Mouse (Mus musculus): ENCODE measurements around the gene Stra6. TPM values are rescaled to one million over a fixed set of nuclear protein-coding genes. Genes with fewer than 3 reads are reported as not detected.

Gene Stra6
- polyA plus RNA-seq, 1 experiment from 2014 or later: 10.1 TPM

DNA sequence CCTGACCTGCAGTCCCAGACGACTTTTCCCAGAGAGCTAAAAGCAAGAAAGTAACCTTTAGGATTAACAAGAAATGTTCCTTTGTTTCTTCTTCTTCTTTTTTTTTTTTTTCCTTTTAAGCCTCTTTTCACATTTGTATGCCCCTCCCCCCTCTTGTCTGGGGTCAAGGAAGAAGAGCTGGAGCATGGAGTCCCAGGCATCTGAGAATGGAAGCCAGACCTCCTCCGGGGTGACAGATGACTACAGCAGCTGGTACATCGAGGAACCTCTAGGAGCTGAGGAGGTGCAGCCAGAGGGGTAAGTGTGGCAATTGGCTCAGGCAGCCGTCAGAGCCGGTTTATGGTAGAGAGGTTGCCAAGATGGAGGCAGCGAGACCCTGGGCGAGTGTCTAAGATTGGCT lies 71.3 kb downstream of the Stra6 start:
- Histone ChIP-seq H3K36me3 (ENCODE audit: control insufficient read depth, insufficient read depth, low read length) (no peaks in the 10 kb centered on the region), H3K27me3 (ENCODE audit: control insufficient read depth, insufficient read depth, low read length) (0 out of 2 replicates have a peak, but pooled peaks cover 3% of the 10 kb centered on the region), H3K9me3 (ENCODE audit: control insufficient read depth, low read length) (no peaks in the 10 kb centered on the region), H3K4me2 (ENCODE audit: low read length) (no peak overlapping the region), H3K9ac (replicated peaks; ENCODE audit: low read length) (no peak overlapping the region), H3K4me3 (replicated peaks; ENCODE audit: low read depth, low read length) (no peak overlapping the region), H3K4me1 (ENCODE audit: control insufficient read depth, insufficient read depth, low read length) (peaks cover 13% of the 10 kb centered on the region), H3K27ac (replicated peaks; ENCODE audit: low read depth, low read length) (no peak overlapping the region)
- WGBS: 34% methylated on average over 7 of the region's 7 CpGs
- ATAC-seq (ENCODE audit: low FRiP score, low TSS enrichment) (no peak), DNase-seq (no peak)

DNA sequence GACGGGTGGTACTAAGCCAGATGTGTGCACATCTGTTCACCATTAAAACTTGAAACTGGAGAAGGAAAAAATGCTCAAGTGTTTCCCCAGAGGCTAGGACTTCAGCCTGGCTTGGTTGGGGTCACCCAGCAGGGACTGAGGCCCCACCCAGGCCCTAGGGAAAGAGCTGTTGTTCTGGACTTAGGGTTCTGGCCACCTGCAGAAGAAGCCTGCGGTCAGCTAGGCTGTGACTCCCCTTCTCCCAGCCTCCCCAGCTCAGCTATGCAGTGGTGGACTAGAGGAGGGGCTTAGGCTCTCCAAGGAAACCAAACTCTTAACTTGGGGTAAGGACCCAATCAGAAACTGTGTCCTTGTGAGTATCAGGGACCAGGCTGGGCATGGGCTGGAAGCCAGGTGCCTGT lies 72.3 kb downstream of the Stra6 start:
- Histone ChIP-seq H3K27me3 (ENCODE audit: control insufficient read depth, insufficient read depth, low read length) (no peaks in the 10 kb centered on the region), H3K4me1 (ENCODE audit: control insufficient read depth, insufficient read depth, low read length) (peaks cover 13% of the 10 kb centered on the region), H3K36me3 (ENCODE audit: control insufficient read depth, insufficient read depth, low read length) (no peaks in the 10 kb centered on the region), H3K4me2 (ENCODE audit: low read length) (no peak overlapping the region), H3K4me3 (replicated peaks; ENCODE audit: low read depth, low read length) (no peak overlapping the region), H3K9me3 (ENCODE audit: control insufficient read depth, low read length) (no peaks in the 10 kb centered on the region), H3K27ac (replicated peaks; ENCODE audit: low read depth, low read length) (no peak overlapping the region), H3K9ac (replicated peaks; ENCODE audit: low read length) (no peak overlapping the region)
- DNase-seq (no peak), ATAC-seq (ENCODE audit: low FRiP score, low TSS enrichment) (no peak)
- WGBS: 49% methylated on average over 2 of the region's 2 CpGs

DNA sequence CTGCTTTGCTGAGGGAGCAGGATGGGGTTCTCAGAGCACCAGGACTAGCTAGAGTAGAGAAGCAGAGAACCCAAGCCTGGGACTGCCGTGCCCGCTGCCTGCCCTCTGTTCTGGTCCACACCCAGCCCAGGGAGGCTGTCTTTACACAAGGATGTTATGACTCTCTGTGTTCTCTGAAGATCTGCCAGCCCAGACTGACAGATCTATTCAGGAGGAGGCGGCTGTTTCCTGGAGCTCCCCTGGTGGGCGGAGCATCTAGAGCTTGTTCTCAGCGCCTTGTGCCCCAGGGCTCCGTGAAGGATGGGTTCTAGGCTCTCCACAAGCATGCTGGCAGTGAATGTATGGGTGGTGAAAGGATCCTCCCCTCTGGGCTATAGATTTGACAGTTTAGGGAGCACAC lies 76.4 kb downstream of the Stra6 start:
- DNase-seq (no peak), ATAC-seq (ENCODE audit: low FRiP score, low TSS enrichment) (no peak)
- Histone ChIP-seq H3K36me3 (ENCODE audit: control insufficient read depth, insufficient read depth, low read length) (no peaks in the 10 kb centered on the region), H3K4me3 (replicated peaks; ENCODE audit: low read depth, low read length) (no peak overlapping the region), H3K4me1 (ENCODE audit: control insufficient read depth, insufficient read depth, low read length) (peaks cover 7% of the 10 kb centered on the region; the same call in 1 of the 2 replicates), H3K4me2 (ENCODE audit: low read length) (no peak overlapping the region), H3K9ac (replicated peaks; ENCODE audit: low read length) (no peak overlapping the region), H3K9me3 (ENCODE audit: control insufficient read depth, low read length) (no peaks in the 10 kb centered on the region), H3K27ac (replicated peaks; ENCODE audit: low read depth, low read length) (no peak overlapping the region), H3K27me3 (ENCODE audit: control insufficient read depth, insufficient read depth, low read length) (no peaks in the 10 kb centered on the region)
- WGBS: 42% methylated on average over 6 of the region's 6 CpGs

DNA sequence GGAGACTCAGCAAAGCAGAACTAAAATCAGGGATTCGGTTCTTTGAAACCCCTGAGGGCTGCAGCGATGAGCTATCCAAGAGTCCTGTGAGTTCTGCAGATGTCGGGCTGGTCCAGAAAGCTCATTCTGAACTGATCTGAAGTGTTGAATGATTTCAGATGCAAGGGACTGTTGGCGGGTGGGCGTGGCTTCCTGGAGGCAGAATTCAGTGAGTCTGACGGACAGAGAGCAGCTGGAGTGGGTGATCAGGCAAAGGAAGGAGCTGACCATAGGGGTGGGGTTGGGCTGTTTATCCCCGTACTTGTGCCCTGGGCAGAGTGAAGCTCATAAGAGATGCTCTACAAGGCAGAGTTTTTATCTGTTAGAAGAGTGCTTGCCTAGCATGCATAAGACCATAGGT lies 79.8 kb downstream of the Stra6 start:
- Histone ChIP-seq H3K27ac (replicated peaks; ENCODE audit: low read depth, low read length) (no peak overlapping the region), H3K27me3 (ENCODE audit: control insufficient read depth, insufficient read depth, low read length) (no peaks in the 10 kb centered on the region)
- WGBS: 19% methylated on average over 7 of the region's 7 CpGs

DNA sequence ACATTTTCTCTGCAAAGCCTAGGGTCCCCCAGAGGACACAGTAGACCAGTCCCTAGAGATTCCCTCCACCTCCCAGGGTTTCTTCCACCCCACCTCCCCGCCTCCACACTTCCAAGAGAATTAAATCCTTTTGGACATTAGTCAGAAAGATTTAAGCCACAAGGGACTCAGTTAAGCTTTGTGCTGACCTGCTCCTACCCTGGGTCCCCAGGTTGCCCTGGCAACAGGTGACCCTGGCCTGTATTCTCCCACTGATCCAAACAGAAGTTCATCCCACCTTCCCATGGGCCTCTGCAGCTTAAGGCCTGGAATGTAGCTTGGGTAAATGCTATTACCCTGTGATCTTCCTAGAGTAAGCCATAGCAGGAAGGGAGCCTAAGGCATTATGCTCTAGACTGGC lies 81.1 kb downstream of the Stra6 start:
- 17% methylated on average over 1 of the region's 1 CpGs for WGBS
- ATAC-seq (ENCODE audit: low FRiP score, low TSS enrichment) (no peak), DNase-seq (no peak)
- Histone ChIP-seq H3K4me3 (replicated peaks; ENCODE audit: low read depth, low read length) (no peak overlapping the region), H3K27me3 (ENCODE audit: control insufficient read depth, insufficient read depth, low read length) (no peaks in the 10 kb centered on the region), H3K9ac (replicated peaks; ENCODE audit: low read length) (no peak overlapping the region), H3K4me2 (ENCODE audit: low read length) (no peak overlapping the region), H3K36me3 (ENCODE audit: control insufficient read depth, insufficient read depth, low read length) (no peaks in the 10 kb centered on the region), H3K4me1 (ENCODE audit: control insufficient read depth, insufficient read depth, low read length) (peaks cover 5% of the 10 kb centered on the region; the same call in 1 of the 2 replicates), H3K9me3 (ENCODE audit: control insufficient read depth, low read length) (no peaks in the 10 kb centered on the region), H3K27ac (replicated peaks; ENCODE audit: low read depth, low read length) (no peak overlapping the region)

More for the DNA sequence above, 79.8 kb downstream of the Stra6 start:
- Histone ChIP-seq H3K9me3 (ENCODE audit: control insufficient read depth, low read length) (no peaks in the 10 kb centered on the region), H3K4me3 (replicated peaks; ENCODE audit: low read depth, low read length) (no peak overlapping the region), H3K4me1 (ENCODE audit: control insufficient read depth, insufficient read depth, low read length) (peaks cover 5% of the 10 kb centered on the region; the same call in 1 of the 2 replicates), H3K36me3 (ENCODE audit: control insufficient read depth, insufficient read depth, low read length) (no peaks in the 10 kb centered on the region), H3K4me2 (ENCODE audit: low read length) (no peak overlapping the region), H3K9ac (replicated peaks; ENCODE audit: low read length) (no peak overlapping the region)
- ATAC-seq (ENCODE audit: low FRiP score, low TSS enrichment): no peak
- DNase-seq: no peak

DNA sequence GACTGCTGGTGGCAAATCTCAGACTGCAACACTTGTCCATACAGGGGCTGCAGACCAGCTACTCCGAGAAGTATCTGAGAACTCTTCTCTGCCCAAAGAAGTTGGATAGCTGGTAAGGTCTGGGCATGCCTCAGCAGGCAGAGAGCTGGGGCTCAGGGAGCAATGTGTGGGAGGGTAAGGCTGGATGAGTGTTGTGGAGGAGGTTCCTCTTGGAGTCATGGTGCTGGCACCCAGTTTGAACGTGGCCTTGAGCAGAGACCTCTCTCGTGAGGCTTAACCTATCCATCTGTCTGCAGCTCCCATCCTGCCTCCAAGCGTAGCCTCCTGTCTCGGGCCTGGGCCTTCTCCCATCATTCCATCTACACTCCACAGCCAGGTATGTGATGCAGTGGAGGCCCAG lies 81.8 kb downstream of the Stra6 start:
- no peak for ATAC-seq (ENCODE audit: low FRiP score, low TSS enrichment)
- Histone ChIP-seq H3K9me3 (ENCODE audit: control insufficient read depth, low read length) (no peaks in the 10 kb centered on the region), H3K4me2 (ENCODE audit: low read length) (no peak overlapping the region), H3K4me3 (replicated peaks; ENCODE audit: low read depth, low read length) (no peak overlapping the region), H3K36me3 (ENCODE audit: control insufficient read depth, insufficient read depth, low read length) (no peaks in the 10 kb centered on the region), H3K9ac (replicated peaks; ENCODE audit: low read length) (no peak overlapping the region), H3K4me1 (ENCODE audit: control insufficient read depth, insufficient read depth, low read length) (peaks cover 5% of the 10 kb centered on the region; the same call in 1 of the 2 replicates), H3K27ac (replicated peaks; ENCODE audit: low read depth, low read length) (no peak overlapping the region), H3K27me3 (ENCODE audit: control insufficient read depth, insufficient read depth, low read length) (no peaks in the 10 kb centered on the region)
- WGBS: 85% methylated on average over 5 of the region's 5 CpGs
- no peak for DNase-seq

DNA sequence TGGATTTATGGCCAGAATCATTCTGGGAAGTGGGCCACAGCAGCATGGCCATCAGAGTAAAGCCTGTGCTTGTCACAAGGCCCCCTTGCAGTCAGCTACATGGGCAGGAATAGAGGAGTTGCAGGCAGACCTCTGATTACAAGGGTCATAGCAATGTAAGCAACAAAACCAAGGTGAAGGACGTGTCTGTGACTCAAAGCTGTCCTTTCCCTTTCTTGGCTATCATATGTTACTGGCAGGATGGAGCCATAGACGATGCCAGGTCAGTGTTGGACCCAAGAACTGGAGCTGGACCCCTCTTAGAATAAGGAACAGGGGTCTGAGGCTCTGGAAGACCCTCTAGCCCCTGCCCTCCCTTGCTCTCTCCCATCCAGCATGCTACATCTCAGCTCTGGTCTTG lies 85.2 kb downstream of the Stra6 start:
- ATAC-seq (ENCODE audit: low FRiP score, low TSS enrichment) (no peak), DNase-seq (no peak)
- no peaks in the 10 kb centered on the region for H3K9me3 ChIP-seq (ENCODE audit: control insufficient read depth, low read length)
- H3K4me3 ChIP-seq (replicated peaks; ENCODE audit: low read depth, low read length): no peak overlapping the region
- peaks cover 5% of the 10 kb centered on the region; the same call in 1 of the 2 replicates for H3K4me1 ChIP-seq (ENCODE audit: control insufficient read depth, insufficient read depth, low read length)
- H3K27me3 ChIP-seq (ENCODE audit: control insufficient read depth, insufficient read depth, low read length): no peaks in the 10 kb centered on the region
- WGBS: 74% methylated on average over 2 of the region's 2 CpGs
- no peak overlapping the region for H3K9ac ChIP-seq (replicated peaks; ENCODE audit: low read length)
- H3K27ac ChIP-seq (replicated peaks; ENCODE audit: low read depth, low read length): no peak overlapping the region
- H3K4me2 ChIP-seq (ENCODE audit: low read length): no peak overlapping the region
- no peaks in the 10 kb centered on the region for H3K36me3 ChIP-seq (ENCODE audit: control insufficient read depth, insufficient read depth, low read length)

DNA sequence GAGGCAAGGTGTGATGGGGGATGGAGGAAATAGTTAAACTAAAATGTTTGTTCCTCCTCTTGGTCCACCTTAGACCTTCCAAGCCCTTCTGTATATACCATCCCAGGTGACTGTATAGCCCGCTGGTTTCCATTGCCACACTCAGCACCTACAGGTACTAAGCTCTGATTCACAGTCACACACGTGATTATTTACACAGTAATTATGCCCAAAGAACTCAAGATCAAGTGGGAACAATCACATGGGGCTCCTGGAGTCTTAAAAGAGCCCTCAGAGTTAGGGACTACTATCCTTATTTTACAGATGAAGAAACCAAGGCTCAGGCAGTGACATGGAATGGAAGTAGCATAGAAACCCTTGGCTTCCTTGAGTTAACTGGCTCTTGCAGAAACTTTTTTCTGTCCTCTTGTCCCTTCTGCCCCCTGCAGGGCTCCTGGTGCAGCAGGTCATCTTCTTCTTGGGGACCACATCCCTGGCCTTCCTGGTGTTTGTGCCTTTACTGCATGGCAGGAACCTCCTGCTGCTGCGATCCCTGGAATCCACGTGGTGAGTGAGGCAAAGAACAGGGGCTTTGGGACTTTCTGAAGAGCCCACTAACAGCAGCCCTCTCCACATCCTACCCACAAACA lies 87.3 kb downstream of the Stra6 start:
- Histone ChIP-seq H3K4me3 (replicated peaks; ENCODE audit: low read depth, low read length) (no peak overlapping the region), H3K9me3 (ENCODE audit: control insufficient read depth, low read length) (no peaks in the 10 kb centered on the region), H3K4me2 (ENCODE audit: low read length) (no peak overlapping the region), H3K9ac (replicated peaks; ENCODE audit: low read length) (no peak overlapping the region), H3K27me3 (ENCODE audit: control insufficient read depth, insufficient read depth, low read length) (no peaks in the 10 kb centered on the region), H3K27ac (replicated peaks; ENCODE audit: low read depth, low read length) (no peak overlapping the region), H3K36me3 (ENCODE audit: control insufficient read depth, insufficient read depth, low read length) (no peaks in the 10 kb centered on the region), H3K4me1 (ENCODE audit: control insufficient read depth, insufficient read depth, low read length) (no peaks in the 10 kb centered on the region)
- ATAC-seq (ENCODE audit: low FRiP score, low TSS enrichment) (no peak), DNase-seq (no peak)
- WGBS: 77% methylated on average over 4 of the region's 4 CpGs

DNA sequence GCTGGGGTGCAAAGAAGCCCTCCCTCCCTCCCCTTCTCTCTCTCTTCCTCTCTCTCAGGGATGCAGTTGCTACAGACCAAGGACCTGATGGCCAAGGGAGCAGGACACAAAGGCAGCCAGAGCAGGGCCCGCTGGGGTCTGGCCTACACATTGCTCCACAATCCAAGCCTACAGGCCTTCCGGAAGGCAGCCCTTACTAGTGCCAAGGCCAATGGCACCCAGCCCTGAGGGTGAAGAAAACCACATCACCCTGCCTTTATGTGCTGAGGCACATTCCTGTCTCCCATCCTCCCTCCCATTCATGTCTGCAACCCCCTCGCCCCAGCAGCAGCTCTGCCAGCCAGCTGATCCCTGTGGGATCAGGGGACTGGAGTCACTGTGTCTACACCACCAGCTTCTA lies 89.5 kb downstream of the Stra6 start:
- Histone ChIP-seq H3K4me3 (replicated peaks; ENCODE audit: low read depth, low read length) (no peak overlapping the region), H3K9me3 (ENCODE audit: control insufficient read depth, low read length) (no peaks in the 10 kb centered on the region), H3K9ac (replicated peaks; ENCODE audit: low read length) (no peak overlapping the region), H3K36me3 (ENCODE audit: control insufficient read depth, insufficient read depth, low read length) (no peaks in the 10 kb centered on the region), H3K4me2 (ENCODE audit: low read length) (no peak overlapping the region), H3K27me3 (ENCODE audit: control insufficient read depth, insufficient read depth, low read length) (no peaks in the 10 kb centered on the region), H3K4me1 (ENCODE audit: control insufficient read depth, insufficient read depth, low read length) (no peaks in the 10 kb centered on the region), H3K27ac (replicated peaks; ENCODE audit: low read depth, low read length) (no peak overlapping the region)
- no peak for DNase-seq
- ATAC-seq (ENCODE audit: low FRiP score, low TSS enrichment): no peak
- WGBS: 83% methylated on average over 3 of the region's 3 CpGs

Data from midbrain, embryonic 14.5 days (tissue).